Mouse (Mus musculus) embryonic facial prominence, embryonic 14.5 days (tissue): Measurements from ENCODE around the gene Enox2. TPM values are rescaled to one million over a fixed set of nuclear protein-coding genes. Genes with fewer than 3 reads are reported as not detected.
A peak's percentile ranks its signal among the peaks of the same experiment; 100 is the strongest.

Experiments used
- ATAC-seq: fragments of 200-750 bp; cut with Nextera tagmentation; 2 replicates; pipeline ENCODE4 v1.8.0; 2017; ENCODE audit warnings: low read depth, moderate number of reproducible peaks, moderate TSS enrichment
- DNase-seq: peaks from one replicate; pipeline ENCODE4 v3.0.0-alpha.2; 2015; ENCODE audit warnings: low spot score
- H3K27ac ChIP-seq: fragments of 300-500 bp; sonication (generic); replicated peaks from 2 replicates; pipeline ENCODE4 v1.5.1; 2014; ENCODE audit warnings: low read depth, mild to moderate bottlenecking, low read length, moderate library complexity
- H3K27me3 ChIP-seq: fragments of 300-500 bp; sonication (generic); replicated peaks from 2 replicates; pipeline ENCODE4 v1.6.1; 2014; ENCODE audit warnings: low read length; ENCODE audit not compliant: control insufficient read depth, insufficient read depth
- H3K36me3 ChIP-seq: fragments of 300-500 bp; sonication (generic); 2 replicates; pipeline ENCODE4 v1.6.1; 2014; ENCODE audit warnings: low read length, mixed read lengths; ENCODE audit not compliant: control insufficient read depth, insufficient read depth
- H3K4me1 ChIP-seq: fragments of 300-500 bp; sonication (generic); 2 replicates; pipeline ENCODE4 v1.6.1; 2014; ENCODE audit warnings: antibody characterized with exemption, low read length; ENCODE audit not compliant: control insufficient read depth, insufficient read depth
- H3K4me2 ChIP-seq: fragments of 300-500 bp; sonication (generic); 2 replicates; pipeline ENCODE4 v1.6.1; 2014; ENCODE audit warnings: low read depth, mild to moderate bottlenecking, low read length, moderate library complexity, mixed read lengths
- H3K4me3 ChIP-seq: fragments of 300-500 bp; sonication (generic); 2 replicates; pipeline ENCODE4 v1.5.1; 2014; ENCODE audit warnings: low read depth, mild to moderate bottlenecking, low read length
- H3K9ac ChIP-seq: fragments of 300-500 bp; sonication (generic); 2 replicates; pipeline ENCODE4 v1.6.1; 2014; ENCODE audit warnings: low read depth, mild to moderate bottlenecking, low read length, moderate library complexity, mixed read lengths
- H3K9me3 ChIP-seq: fragments of 300-500 bp; sonication (generic); 2 replicates; pipeline ENCODE4 v1.6.1; 2016; ENCODE audit warnings: low read length; ENCODE audit not compliant: control insufficient read depth
- WGBS: fragments of 180-500 bp; shearing (Covaris S2); extraction: QIAGEN DNeasy Blood & Tissue Kit; methylation state at CpG from one replicate; pipeline ENCODE4 v1.1.7; 2014; 5-methylcytosine and 5-hydroxymethylcytosine counted together
- polyA plus RNA-seq: library from polyadenylated mRNA; unstranded; fragments of >200 nt; fragmentation: Nextera tagmentation; extraction: Ambion mirVana; gene quantifications from 2 replicates; pipeline ENCODE4 v1.2.1, GENCODE M21; 2014

Enox2 gene
- polyA plus RNA-seq, 1 experiment from 2014 or later, result 7.0 TPM

GRCm38 (mm10) chrX:49075055-49075454 lies 213.0 kb downstream of the Enox2 start:
- Histone ChIP-seq H3K9ac (no peak overlapping the region), H3K27ac (no peak overlapping the region), H3K36me3 (no peaks in the 10 kb centered on the region), H3K9me3 (no peaks in the 10 kb centered on the region), H3K4me3 (no peak overlapping the region), H3K27me3 (no peaks in the 10 kb centered on the region), H3K4me2 (no peak overlapping the region), H3K4me1 (no peaks in the 10 kb centered on the region)
- no peak for ATAC-seq
- 80% methylated on average over 6 of the region's 6 CpGs for WGBS
- no peak for DNase-seq

GRCm38 (mm10) chrX:49073563-49073962 lies 214.5 kb downstream of the Enox2 start:
- H3K4me1 ChIP-seq, result no peaks in the 10 kb centered on the region
- no peak overlapping the region for H3K9ac ChIP-seq
- no peak overlapping the region for H3K27ac ChIP-seq
- H3K4me3 ChIP-seq, result no peak overlapping the region
- no peaks in the 10 kb centered on the region for H3K27me3 ChIP-seq
- no peak overlapping the region for H3K4me2 ChIP-seq
- no peaks in the 10 kb centered on the region for H3K36me3 ChIP-seq
- DNase-seq (peak; percentile 72), ATAC-seq (0 out of 2 replicates have a peak, but pooled peaks have one; percentile 65)
- H3K9me3 ChIP-seq, result no peaks in the 10 kb centered on the region
- 65% methylated on average over 3 of the region's 3 CpGs for WGBS

GRCm38 (mm10) chrX:49045118-49045517 lies 242.9 kb downstream of the Enox2 start:
- DNase-seq (no peak), ATAC-seq (no peak)
- Histone ChIP-seq H3K27ac (no peak overlapping the region), H3K36me3 (no peaks in the 10 kb centered on the region), H3K4me3 (no peak overlapping the region), H3K4me1 (no peaks in the 10 kb centered on the region), H3K27me3 (no peaks in the 10 kb centered on the region), H3K4me2 (no peak overlapping the region), H3K9ac (no peak overlapping the region), H3K9me3 (no peaks in the 10 kb centered on the region)

GRCm38 (mm10) chrX:49009746-49010145 lies 278.3 kb downstream of the Enox2 start:
- 63% methylated on average over 5 of the region's 5 CpGs for WGBS

GRCm38 (mm10) chrX:49005655-49006054 lies 282.4 kb downstream of the Enox2 start:
- Histone ChIP-seq H3K4me3 (no peak overlapping the region), H3K4me2 (no peak overlapping the region), H3K27ac (no peak overlapping the region), H3K27me3 (no peaks in the 10 kb centered on the region), H3K36me3 (no peaks in the 10 kb centered on the region), H3K4me1 (no peaks in the 10 kb centered on the region), H3K9ac (no peak overlapping the region), H3K9me3 (no peaks in the 10 kb centered on the region)
- 88% methylated on average over 1 of the region's 1 CpGs for WGBS
- DNase-seq (no peak), ATAC-seq (no peak)

More at GRCm38 (mm10) chrX:49009746-49010145, 278.3 kb downstream of the Enox2 start:
- no peak for ATAC-seq
- no peak overlapping the region for H3K4me2 ChIP-seq
- H3K9ac ChIP-seq, result no peak overlapping the region
- no peak overlapping the region for H3K4me3 ChIP-seq
- H3K27me3 ChIP-seq, result no peaks in the 10 kb centered on the region
- H3K4me1 ChIP-seq, result no peaks in the 10 kb centered on the region
- no peak overlapping the region for H3K27ac ChIP-seq
- H3K36me3 ChIP-seq, result no peaks in the 10 kb centered on the region
- no peak for DNase-seq
- no peaks in the 10 kb centered on the region for H3K9me3 ChIP-seq

GRCm38 (mm10) chrX:49002892-49003291 lies 285.2 kb downstream of the Enox2 start:
- WGBS, result 84% methylated on average over 1 of the region's 1 CpGs
- no peak overlapping the region for H3K27ac ChIP-seq

GRCm38 (mm10) chrX:48985653-48986052 lies 302.4 kb downstream of the Enox2 start:
- ATAC-seq (no peak), DNase-seq (no peak)
- H3K4me1 ChIP-seq, result no peaks in the 10 kb centered on the region
- H3K36me3 ChIP-seq, result no peaks in the 10 kb centered on the region
- H3K27me3 ChIP-seq, result no peaks in the 10 kb centered on the region
- no peak overlapping the region for H3K4me3 ChIP-seq
- H3K9me3 ChIP-seq, result no peaks in the 10 kb centered on the region
- WGBS, result 77% methylated on average over 5 of the region's 5 CpGs
- H3K9ac ChIP-seq, result no peak overlapping the region
- H3K27ac ChIP-seq, result no peak overlapping the region
- H3K4me2 ChIP-seq, result no peak overlapping the region

More at GRCm38 (mm10) chrX:49002892-49003291, 285.2 kb downstream of the Enox2 start:
- H3K4me1 ChIP-seq, result no peaks in the 10 kb centered on the region
- ATAC-seq, result no peak
- H3K9me3 ChIP-seq, result no peaks in the 10 kb centered on the region
- no peak for DNase-seq
- no peak overlapping the region for H3K4me2 ChIP-seq
- no peak overlapping the region for H3K4me3 ChIP-seq
- H3K9ac ChIP-seq, result no peak overlapping the region
- H3K36me3 ChIP-seq, result no peaks in the 10 kb centered on the region
- H3K27me3 ChIP-seq, result no peaks in the 10 kb centered on the region

- ATAC-seq (no peak), DNase-seq (no peak)
- H3K4me3 ChIP-seq, result no peak overlapping the region
- no peak overlapping the region for H3K27ac ChIP-seq
- no peaks in the 10 kb centered on the region for H3K27me3 ChIP-seq
- no peak overlapping the region for H3K4me2 ChIP-seq
- no peaks in the 10 kb centered on the region for H3K36me3 ChIP-seq
- H3K9ac ChIP-seq, result no peak overlapping the region
- WGBS, result 68% methylated on average over 2 of the region's 2 CpGs
- no peaks in the 10 kb centered on the region for H3K4me1 ChIP-seq
- H3K9me3 ChIP-seq, result no peaks in the 10 kb centered on the region
These were observed 303.6 kb downstream of the Enox2 start for GRCm38 (mm10) chrX:48984451-48984850.
